Mouse (Mus musculus): ENCODE data around the gene Mrpl48. TPM values are rescaled to one million over a fixed set of nuclear protein-coding genes. Genes with fewer than 3 reads are reported as not detected.

Gene Mrpl48
- polyA plus RNA-seq, 1 experiment from 2014 or later, result 76.9 TPM

Other genes starting within 250 kb of the Mrpl48 start
- gene C2cd3, start 236.1 kb downstream of the Mrpl48 start, polyA plus RNA-seq (2014; fragmentation: Nextera tagmentation; extraction: Ambion mirVana), result 20.4 and 22.7 TPM in 2 replicates
- gene Ppme1, start 236.0 kb downstream of the Mrpl48 start, polyA plus RNA-seq (2014; fragmentation: Nextera tagmentation; extraction: Ambion mirVana), result 56.4 and 62.2 TPM in 2 replicates
- not detected in 2 replicates for gene Ucp3, start 135.3 kb downstream of the Mrpl48 start, polyA plus RNA-seq (2014; fragmentation: Nextera tagmentation; extraction: Ambion mirVana)
- 216 and 245 TPM in 2 replicates for gene Ucp2, start 115.0 kb downstream of the Mrpl48 start, polyA plus RNA-seq (2014; fragmentation: Nextera tagmentation; extraction: Ambion mirVana)
- 0.19 and 0.21 TPM in 2 replicates for gene Dnajb13, start 93.3 kb downstream of the Mrpl48 start, polyA plus RNA-seq (2014; fragmentation: Nextera tagmentation; extraction: Ambion mirVana)
- 24.4 and 27.0 TPM in 2 replicates for gene Coa4, start 71.2 kb downstream of the Mrpl48 start, polyA plus RNA-seq (2014; fragmentation: Nextera tagmentation; extraction: Ambion mirVana)
- 115 and 128 TPM in 2 replicates for gene Rab6a, start 891 bp downstream of the Mrpl48 start, polyA plus RNA-seq (2014; fragmentation: Nextera tagmentation; extraction: Ambion mirVana)
- 0.89 and 1.6 TPM in 2 replicates for gene Plekhb1, start 54.1 kb upstream of the Mrpl48 start, polyA plus RNA-seq (2014; fragmentation: Nextera tagmentation; extraction: Ambion mirVana)
- gene Fam168a, start 98.3 kb upstream of the Mrpl48 start, polyA plus RNA-seq (2014; fragmentation: Nextera tagmentation; extraction: Ambion mirVana), result 28.1 and 34.9 TPM in 2 replicates

All from heart, embryonic 11.5 days (tissue).